Mouse (Mus musculus) heart, postnatal 0 days (tissue): ENCODE measurements at regions not wholly inside any gene's neighbourhood (a gene's known extent, or its start where the extent isn't known, plus 50 kb on each side); places are given as distances from the start of the nearest gene placed in this dataset.

Source experiments
- CTCF ChIP-seq: IDR thresholded peaks from 2 replicates; pipeline ENCODE4 v1.5.1; 2016; ENCODE audit warnings: antibody characterized with exemption, control low read depth, low read depth
- EP300 ChIP-seq: IDR thresholded peaks from 2 replicates; pipeline ENCODE4 v1.6.1; 2016; ENCODE audit warnings: antibody characterized with exemption, low read depth

- no peak for TF ChIP-seq CTCF
- TF ChIP-seq EP300 = no peak
These were observed 217.0 kb downstream of the 1810013L24Rik start for GRCm38 (mm10) chr16:9046864-9047263.
